Mouse (Mus musculus): ENCODE data around the gene Srsf10. TPM values are rescaled to one million over a fixed set of nuclear protein-coding genes. Genes with fewer than 3 reads are reported as not detected.
A peak's percentile ranks its signal among the peaks of the same experiment; 100 is the strongest.

Srsf10 gene
- total RNA-seq, 2 experiments from 2014 or later: 272 to 322 TPM

DNA sequence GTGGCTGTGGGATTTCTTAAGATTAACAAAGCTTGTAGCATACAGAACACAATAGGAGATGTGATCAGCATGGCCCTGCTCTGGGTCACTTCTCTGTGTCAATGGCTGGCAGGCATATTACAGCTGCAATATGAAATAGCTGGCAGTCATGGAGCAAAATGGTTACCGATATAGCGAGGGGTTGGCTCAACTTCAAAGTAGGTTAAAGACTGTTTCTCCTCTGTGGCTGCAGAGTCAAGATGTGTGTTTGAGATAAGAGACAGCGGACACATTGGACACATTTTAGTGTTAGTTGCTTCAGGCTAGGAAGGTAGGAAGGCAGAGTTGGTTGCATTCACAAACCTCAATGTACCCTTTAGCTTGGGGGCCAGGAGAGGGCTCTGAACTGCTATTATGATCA lies 51.1 kb downstream of the Srsf10 start:
- ATAC-seq (replicated peaks; ENCODE audit: low FRiP score, low TSS enrichment, poor library complexity, severe bottlenecking): peak; percentile 88

DNA sequence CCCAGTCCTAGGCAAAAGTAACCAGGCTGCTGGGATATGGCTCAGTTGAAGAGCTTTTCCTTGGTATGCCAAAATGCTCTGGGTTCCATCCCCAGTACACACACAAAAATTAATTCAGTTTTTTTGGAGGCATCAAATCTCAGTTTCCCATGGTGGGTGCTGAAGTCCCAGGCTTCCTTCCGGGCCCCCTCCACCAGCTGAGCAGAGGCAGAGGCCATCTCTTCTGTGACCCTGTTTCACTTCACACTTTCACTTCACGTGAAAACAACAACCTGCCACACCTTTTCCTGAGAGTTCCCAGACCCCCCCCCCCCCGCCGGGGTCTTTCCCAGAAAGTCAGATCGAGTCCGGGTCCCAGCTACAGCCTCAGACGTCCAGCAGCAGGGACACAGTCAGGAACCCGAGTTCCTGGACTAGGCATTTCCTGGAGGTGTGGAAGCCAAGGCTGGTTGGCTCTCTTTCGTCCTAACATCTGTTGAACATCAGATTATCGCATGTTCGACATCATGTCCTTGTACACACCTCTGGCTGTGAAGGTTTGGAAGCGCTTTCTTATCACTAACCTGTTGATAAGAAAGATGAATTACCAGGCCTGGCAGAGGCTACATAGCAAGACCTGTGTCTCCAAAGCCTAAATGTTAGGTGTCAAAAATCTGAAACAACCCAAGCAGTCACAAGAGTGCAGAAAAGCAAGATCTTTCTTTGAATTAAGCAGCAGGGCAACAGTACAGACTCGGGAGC lies 53.9 kb downstream of the Srsf10 start:
- ATAC-seq (replicated peaks; ENCODE audit: low FRiP score, low TSS enrichment, poor library complexity, severe bottlenecking): no peak

DNA sequence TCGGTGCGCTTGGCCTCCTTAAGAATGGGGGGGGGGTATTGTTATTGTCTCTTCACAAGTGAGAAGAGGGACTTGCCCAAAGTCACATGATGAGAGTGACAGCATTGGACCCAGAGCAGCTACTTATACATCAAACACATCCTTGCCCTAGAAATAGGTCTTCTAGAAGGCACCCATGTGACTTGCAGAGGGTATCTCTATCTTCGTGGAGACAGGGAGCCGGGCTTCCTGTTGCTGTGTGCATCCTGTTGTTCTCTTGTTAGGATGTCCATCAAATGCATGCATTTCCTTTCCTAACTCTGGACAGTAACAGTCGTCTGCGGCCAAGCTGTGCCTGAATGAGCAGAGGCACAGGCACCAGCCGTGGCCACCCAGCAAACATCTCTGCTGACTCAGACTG lies 56.0 kb downstream of the Srsf10 start:
- no peak for ATAC-seq (replicated peaks; ENCODE audit: low FRiP score, low TSS enrichment, poor library complexity, severe bottlenecking)

DNA sequence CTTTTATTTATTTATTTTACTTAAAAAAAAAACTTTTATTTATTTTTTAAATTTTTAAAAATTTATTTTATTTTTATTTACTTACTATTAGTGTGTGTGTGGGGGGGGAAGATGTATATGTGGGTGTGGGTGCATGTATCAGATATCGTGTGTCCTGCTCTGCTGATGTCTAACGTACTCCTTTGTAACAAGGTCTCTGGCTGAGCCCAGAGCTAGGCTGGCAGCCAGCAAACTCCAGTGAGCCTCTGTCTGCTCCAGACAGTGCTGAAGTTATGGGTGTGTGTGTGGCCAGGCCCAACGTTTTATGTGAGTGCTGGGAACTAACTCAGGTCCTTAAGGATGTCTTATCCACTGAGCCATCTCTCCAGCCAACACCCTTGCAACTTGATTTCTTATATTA lies 56.6 kb downstream of the Srsf10 start:
- ATAC-seq (replicated peaks; ENCODE audit: low FRiP score, low TSS enrichment, poor library complexity, severe bottlenecking): peak; percentile 72

DNA sequence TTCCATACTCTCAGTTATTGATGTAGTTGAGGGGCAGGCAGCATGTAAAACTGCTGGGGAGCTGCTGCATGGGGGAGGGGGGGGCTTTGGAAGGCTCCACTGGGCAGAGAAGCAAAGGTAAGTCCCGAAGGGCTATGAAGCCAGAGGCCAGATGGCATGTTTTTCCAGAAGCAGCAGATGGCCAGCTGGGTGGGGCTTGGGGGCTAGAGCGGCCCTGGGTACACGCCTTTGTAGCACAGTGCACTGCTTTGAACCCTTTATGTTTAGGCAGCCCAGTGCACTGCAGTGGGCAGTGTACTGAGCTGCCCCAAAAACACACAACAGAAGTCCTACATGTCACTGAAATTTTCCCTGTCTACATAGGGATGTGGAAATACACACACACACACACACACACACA lies 57.3 kb downstream of the Srsf10 start:
- peak; percentile 18; the same call in 1 of the 2 replicates for ATAC-seq (replicated peaks; ENCODE audit: low FRiP score, low TSS enrichment, poor library complexity, severe bottlenecking)

DNA sequence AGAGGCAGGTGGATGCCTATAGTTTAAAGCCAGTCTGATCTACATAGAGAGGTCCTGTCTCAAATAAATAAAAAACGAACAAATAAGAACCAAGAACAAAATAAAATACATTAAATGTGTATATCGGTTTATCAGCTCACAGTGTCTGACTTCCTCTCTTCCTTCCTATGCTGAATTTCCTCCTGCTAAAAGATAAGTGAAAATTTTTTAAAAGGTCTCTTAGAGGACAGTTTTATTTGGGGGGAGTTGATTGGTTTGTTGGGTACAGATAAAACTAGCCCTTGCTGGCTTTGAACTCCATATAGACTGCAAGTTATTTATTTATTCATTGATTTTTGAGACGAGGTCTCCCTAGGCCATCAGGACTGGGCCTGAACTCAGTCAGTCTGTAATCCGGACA lies 57.9 kb downstream of the Srsf10 start:
- peak; percentile 29; the same call in 1 of the 2 replicates for ATAC-seq (replicated peaks; ENCODE audit: low FRiP score, low TSS enrichment, poor library complexity, severe bottlenecking)

DNA sequence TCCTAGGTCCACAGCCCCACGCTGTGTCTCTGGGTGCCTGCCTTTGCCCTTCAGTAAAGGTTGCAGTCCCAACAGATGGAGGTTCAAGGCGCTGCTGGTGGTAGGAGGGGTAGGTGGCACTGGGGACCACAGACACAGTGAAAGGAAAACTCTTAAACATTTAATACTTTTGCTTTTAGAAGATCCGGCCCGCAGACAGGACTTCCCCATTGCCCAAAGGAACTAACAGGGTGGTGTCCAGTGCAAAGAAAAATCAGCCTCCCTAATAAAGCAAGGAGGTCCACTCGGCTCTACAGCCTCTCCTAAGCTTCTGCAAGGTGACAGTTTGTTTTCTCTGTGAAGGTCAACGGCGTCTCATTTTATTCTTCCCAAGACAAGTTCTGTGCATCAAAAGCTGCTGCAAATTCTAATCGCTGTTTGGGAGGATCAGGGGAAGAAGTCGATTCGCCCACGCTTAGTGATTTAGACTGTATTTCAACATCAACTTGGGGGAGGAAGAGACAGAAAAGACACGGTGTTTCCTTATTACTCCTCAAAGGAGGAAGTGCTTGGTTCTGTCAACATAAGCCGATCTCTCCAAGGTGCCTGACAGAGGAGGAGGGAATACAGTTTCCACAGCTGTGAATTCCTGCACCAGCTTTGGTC lies 63.2 kb downstream of the Srsf10 start:
- no peak for ATAC-seq (replicated peaks; ENCODE audit: low FRiP score, low TSS enrichment, poor library complexity, severe bottlenecking)

DNA sequence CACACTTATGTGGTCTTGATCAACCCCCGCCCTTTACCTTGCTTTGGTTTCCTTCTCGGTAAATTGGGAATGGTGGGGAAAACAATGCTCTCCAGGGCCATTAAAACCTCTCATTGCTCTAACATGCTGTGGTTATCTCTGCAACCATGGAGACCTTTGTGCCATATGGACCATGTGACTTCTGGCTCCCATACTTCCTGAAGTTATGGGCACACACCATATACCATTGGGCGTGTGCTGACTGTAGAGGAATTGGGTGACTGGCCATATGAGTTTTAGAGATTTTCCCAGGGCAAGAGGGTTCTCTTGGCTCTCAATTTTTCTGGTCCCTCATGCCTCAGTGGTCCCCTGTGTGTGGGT lies 63.7 kb downstream of the Srsf10 start:
- ATAC-seq (replicated peaks; ENCODE audit: low FRiP score, low TSS enrichment, poor library complexity, severe bottlenecking): no peak

Other genes with a start within 250 kb of the Srsf10 start
- 0.28 and 1.6 TPM in 2 replicates for gene Ifnlr1, start 169.5 kb upstream of the Srsf10 start, total RNA-seq (2014; fragmentation: Nextera tagmentation)
- 0.15 and 0.28 TPM in 2 replicates for gene Ifnlr1, start 169.5 kb upstream of the Srsf10 start, total RNA-seq (2017)
- not detected in 2 replicates for gene Il22ra1, start 127.6 kb upstream of the Srsf10 start, total RNA-seq (2014; fragmentation: Nextera tagmentation)
- gene Il22ra1, start 127.6 kb upstream of the Srsf10 start, total RNA-seq (2017): not detected in 2 replicates
- gene Myom3, start 96.0 kb upstream of the Srsf10 start, total RNA-seq (2014; fragmentation: Nextera tagmentation): not detected in 2 replicates
- gene Myom3, start 96.0 kb upstream of the Srsf10 start, total RNA-seq (2017): not detected in 2 replicates
- gene Pnrc2, start 18.1 kb downstream of the Srsf10 start, total RNA-seq (2014; fragmentation: Nextera tagmentation): 105 and 128 TPM in 2 replicates
- gene Pnrc2, start 18.1 kb downstream of the Srsf10 start, total RNA-seq (2017): 145 and 204 TPM in 2 replicates
- gene Cnr2, start 39.6 kb downstream of the Srsf10 start, total RNA-seq (2014; fragmentation: Nextera tagmentation): 19.4 and 24.3 TPM in 2 replicates
- gene Cnr2, start 39.6 kb downstream of the Srsf10 start, total RNA-seq (2017): 19.4 and 20.1 TPM in 2 replicates
- 45.6 and 64.2 TPM in 2 replicates for gene Fuca1, start 65.0 kb downstream of the Srsf10 start, total RNA-seq (2014; fragmentation: Nextera tagmentation)
- gene Fuca1, start 65.0 kb downstream of the Srsf10 start, total RNA-seq (2017): 136 and 139 TPM in 2 replicates
- 69.7 and 72.9 TPM in 2 replicates for gene Hmgcl, start 90.7 kb downstream of the Srsf10 start, total RNA-seq (2014; fragmentation: Nextera tagmentation)
- 42.6 and 65.4 TPM in 2 replicates for gene Hmgcl, start 90.7 kb downstream of the Srsf10 start, total RNA-seq (2017)
- gene Gale, start 108.0 kb downstream of the Srsf10 start, total RNA-seq (2014; fragmentation: Nextera tagmentation): 13.8 and 22.1 TPM in 2 replicates
- 6.5 and 8.1 TPM in 2 replicates for gene Gale, start 108.0 kb downstream of the Srsf10 start, total RNA-seq (2017)
- 45.2 and 63.2 TPM in 2 replicates for gene Lypla2, start 116.9 kb downstream of the Srsf10 start, total RNA-seq (2014; fragmentation: Nextera tagmentation)
- 13.7 and 17.5 TPM in 2 replicates for gene Lypla2, start 116.9 kb downstream of the Srsf10 start, total RNA-seq (2017)
- gene Pithd1, start 131.5 kb downstream of the Srsf10 start, total RNA-seq (2014; fragmentation: Nextera tagmentation): 42.5 and 52.7 TPM in 2 replicates
- gene Pithd1, start 131.5 kb downstream of the Srsf10 start, total RNA-seq (2017): 31.3 and 34.5 TPM in 2 replicates
- 41.0 and 41.3 TPM in 2 replicates for gene Eloa, start 166.0 kb downstream of the Srsf10 start, total RNA-seq (2014; fragmentation: Nextera tagmentation)
- gene Eloa, start 166.0 kb downstream of the Srsf10 start, total RNA-seq (2017): 48.9 and 51.8 TPM in 2 replicates
- gene Rpl11, start 197.7 kb downstream of the Srsf10 start, total RNA-seq (2014; fragmentation: Nextera tagmentation): 1,812 and 1,837 TPM in 2 replicates
- gene Rpl11, start 197.7 kb downstream of the Srsf10 start, total RNA-seq (2017): 1,215 and 1,345 TPM in 2 replicates

Data from megakaryocyte-erythroid progenitor cell, adult 5-6 weeks (primary cell).